Mouse (Mus musculus) megakaryocyte progenitor cell, adult 5-6 weeks (primary cell): ENCODE results near the gene Sv2b. TPM values are rescaled to one million over a fixed set of nuclear protein-coding genes. Genes with fewer than 3 reads are reported as not detected.

Source experiments
- ATAC-seq: replicated peaks from 2 replicates; pipeline ENCODE4 v1.8.0; 2016; ENCODE audit warnings: mild to moderate bottlenecking, moderate TSS enrichment, inconsistent platforms; ENCODE audit not compliant: poor library complexity
- total RNA-seq, 2 experiments: library from RNA; stranded (forward) in 1 of 2; stranded (reverse) in 1 of 2; fragments of 157-497, 149-512 nt in 1 of 2; fragments of 200-1000 nt in 1 of 2; gene quantifications; 2 replicates each; pipeline versions ENCODE4 v1.2.3 to v1.2.4; 2015 to 2017

Gene Sv2b
- total RNA-seq, 2 experiments from 2014 or later = not detected

DNA sequence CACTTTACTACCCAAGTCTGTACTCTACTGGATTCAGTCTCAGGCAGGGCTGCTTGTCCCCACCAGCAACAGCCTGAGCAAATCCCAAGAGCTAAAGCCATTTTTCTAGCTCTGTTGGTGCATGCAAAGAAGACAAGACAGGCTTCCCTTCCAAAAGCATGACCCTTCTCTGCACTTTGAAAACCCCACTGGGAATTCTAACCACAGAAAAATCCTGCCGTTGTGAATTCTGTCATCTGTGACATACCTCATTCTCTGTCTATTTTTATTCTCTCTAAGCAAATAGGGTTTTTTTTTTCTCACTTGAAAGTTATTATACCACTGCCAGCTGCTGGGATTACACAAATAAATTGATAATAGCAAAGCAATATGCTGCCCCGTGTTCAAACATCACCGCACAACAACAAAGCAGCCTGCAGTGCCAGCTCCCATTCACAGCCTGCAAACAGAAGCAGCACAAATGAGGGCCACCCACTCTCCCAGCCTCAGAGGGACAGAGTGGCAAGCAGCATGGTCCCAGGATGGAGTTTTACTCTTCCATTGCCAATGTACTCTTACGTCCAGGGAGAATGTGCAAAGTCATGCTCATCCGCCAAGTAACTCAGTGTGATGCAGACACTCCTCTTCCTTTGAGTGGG is 13.7 kb downstream of the Sv2b start:
- ATAC-seq = no peak

DNA sequence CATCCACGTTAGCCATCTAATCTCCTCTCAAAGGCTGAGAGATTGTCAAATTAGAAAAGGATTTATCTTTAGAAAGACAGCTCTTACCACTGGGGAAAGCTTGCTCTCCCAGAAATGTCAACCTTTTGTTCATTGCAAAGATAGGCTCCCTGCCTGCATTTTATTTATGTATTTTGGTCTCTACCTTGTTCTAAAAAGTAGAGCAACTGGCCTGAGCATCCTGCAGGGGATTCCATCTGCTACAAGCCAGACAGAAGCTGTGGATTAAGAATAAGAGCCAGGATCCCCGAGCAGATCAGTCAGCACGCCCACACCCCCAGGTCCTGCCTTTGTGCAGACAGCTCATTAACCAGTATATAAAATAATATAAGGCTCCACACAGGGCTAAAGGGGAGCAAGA is 16.8 kb downstream of the Sv2b start:
- ATAC-seq = no peak

DNA sequence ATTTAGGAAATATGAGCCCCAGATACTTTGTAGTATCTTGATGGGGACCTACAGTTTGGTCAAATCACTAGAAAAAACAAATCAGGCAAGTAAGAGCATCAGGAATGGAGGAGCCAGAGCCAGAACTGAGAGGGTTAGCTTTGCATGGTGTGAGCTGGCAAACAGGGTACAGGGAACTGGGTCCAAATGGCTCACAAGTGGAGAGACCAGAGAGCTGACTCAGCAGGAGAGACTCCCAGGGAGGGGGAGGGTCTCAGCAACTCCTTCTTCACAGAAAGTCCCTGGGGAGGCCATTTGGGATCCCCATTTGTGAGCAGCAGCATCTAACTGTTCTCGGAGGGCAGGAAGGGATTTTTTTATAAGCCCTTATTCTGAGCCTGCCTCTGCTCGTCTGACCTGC is 18.5 kb downstream of the Sv2b start:
- no peak for ATAC-seq

DNA sequence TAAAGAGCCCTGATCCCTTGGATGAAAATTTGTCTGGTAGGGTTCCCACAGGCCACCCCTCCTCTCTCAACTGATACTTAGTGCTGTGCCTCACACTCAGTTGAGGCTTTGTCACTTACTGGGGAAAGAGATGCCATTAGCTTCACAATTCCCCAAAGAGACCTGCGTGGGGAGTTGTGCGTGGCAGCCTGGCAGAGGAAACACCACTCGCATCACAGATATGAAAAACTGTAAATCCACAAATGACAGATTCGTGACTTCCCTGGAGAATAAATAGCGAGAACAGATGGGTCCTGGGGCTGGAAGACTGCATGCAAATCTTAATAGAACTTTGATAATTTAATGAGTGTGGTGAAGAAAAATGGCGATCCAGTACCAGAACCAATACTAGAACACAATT is 21.8 kb downstream of the Sv2b start:
- ATAC-seq = no peak

DNA sequence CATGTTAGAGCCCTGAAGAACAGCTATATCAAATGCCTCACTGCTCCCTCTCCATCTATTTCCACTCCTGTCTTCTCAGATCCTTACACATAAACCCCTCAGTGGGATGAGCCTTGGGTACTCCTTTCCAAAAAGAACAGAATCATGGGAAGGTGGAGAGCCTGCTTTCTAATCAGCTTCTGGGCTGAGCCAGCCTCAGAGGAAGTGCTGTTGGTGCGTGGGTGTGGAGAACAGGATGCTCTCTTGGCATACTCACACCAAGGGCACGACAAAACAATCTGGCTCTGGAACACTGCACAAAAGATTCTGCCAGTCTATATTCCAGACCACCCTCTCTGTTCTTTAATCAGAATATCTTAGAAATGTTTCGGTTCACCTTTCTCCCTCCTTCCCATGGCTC is 26.1 kb downstream of the Sv2b start:
- ATAC-seq = no peak

DNA sequence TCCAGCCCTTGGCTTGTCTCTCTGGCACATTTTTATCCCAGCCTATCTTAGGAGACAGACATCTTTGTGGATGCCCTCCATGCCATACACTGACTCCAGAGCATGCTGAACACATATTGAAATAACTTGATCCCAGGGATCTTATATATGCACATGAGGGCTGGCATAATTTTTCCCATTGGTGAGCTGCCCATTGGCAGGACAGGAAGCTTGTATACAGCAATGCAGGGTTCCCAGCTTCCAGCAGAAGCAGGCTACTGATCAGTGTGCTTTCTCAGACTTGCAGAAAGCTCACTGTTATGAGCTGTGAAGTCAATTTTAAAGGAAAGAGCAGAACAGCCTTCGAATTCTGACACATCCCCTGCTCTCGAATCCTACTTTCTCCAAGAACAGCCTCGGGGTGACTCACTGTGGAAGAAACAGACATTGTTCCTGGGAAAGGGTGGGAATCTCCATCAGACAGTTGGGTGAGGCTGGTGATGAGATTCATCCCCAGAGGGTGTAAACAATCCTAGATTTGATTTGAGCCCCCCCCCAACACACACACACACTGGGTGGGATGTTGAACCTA is 26.9 kb downstream of the Sv2b start:
- no peak for ATAC-seq

DNA sequence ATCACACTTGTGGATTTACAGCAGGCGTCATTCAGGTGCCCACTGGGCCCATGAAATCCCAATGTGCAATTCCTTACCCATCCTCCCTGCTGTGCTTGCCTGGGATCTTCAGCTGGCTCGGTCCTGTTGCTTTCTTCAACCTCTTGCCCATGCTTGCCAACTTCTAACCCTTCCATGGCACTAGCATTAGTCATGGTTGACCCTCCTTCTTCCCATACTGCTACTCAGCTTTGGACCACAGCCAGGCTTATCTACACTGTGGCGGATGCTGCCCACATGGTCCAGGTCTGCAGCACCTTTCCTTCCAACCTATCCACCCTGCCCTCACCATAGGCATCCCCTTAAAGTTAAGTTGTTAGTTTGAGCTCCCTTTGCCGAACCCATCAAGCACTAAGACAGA is 28.0 kb downstream of the Sv2b start:
- ATAC-seq = no peak

DNA sequence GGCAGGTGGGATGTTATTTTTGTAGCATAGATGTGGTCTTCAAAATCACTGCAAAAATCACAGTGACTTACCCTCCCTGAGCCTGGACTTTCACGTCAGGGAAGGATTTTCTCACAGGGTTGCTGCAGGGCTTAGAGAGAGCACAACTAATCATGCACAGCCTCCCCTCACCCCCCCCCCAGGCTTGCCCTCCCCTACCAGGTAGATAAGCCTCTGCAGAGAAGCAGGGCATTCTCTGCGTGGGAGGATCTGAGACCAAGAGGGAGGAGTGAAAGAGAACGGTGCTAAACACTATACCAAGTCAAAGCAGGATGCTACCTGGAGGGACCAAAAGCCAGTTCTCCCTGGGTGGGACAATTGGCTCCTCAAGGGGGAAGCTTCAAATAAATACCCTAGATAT is 31.2 kb downstream of the Sv2b start:
- no peak for ATAC-seq

DNA sequence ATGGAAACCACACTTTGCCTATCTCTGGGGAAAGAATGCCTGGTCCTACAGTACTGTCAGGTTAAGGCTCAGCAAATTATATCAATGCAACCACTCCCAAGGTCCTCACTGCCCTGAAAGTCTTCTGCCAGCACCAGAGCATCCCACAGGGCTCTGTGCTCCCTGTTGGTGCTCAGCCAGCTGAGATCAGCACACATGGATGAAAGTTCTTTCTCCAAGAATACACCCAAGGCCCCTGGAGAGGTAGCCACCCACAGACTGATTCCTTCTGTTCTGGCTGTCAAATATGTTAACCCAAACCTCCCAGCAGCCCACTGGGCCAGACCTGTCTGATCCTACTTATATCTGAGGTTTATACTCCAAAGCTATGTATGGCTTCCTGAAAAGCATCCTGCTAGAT is 32.3 kb downstream of the Sv2b start:
- no peak for ATAC-seq

DNA sequence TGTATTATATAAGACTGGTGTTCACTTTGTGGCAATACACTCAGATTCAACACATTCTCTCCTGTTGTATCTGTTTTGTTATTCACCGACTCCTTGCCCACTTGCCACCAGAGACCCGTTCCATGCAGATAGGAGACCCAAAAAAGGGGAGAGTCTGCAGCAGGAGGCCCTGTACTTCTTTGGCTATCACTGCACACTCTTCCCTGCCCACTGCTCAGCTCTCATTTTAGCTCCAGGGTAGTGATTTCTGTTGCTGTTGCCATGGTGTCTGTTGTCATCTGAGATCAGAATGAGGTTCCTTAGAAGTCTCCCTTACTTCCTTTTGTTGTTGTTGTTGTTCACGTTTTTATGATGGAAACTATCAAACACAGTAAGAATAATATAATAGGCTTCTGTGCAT is 34.5 kb downstream of the Sv2b start:
- ATAC-seq = no peak

DNA sequence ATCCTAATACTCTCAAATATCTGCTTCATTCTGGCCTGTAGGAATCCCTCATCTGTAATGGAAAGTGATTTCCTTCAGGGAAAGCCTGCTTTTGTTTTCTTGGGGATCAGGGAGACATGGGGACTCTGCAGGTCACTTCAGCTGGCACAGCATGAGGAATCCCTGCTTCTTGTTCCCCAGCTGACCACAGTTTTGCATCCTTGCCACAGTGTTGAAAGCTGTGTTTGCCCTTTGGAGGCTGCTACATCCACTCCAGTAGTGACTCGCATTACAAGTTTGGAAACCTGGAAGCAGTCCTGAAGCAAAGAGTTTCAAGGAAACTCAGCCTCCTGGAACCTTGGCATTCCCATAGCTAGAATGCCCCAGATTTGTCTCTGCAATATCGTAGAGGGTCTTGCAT is 35.4 kb downstream of the Sv2b start:
- no peak for ATAC-seq

DNA sequence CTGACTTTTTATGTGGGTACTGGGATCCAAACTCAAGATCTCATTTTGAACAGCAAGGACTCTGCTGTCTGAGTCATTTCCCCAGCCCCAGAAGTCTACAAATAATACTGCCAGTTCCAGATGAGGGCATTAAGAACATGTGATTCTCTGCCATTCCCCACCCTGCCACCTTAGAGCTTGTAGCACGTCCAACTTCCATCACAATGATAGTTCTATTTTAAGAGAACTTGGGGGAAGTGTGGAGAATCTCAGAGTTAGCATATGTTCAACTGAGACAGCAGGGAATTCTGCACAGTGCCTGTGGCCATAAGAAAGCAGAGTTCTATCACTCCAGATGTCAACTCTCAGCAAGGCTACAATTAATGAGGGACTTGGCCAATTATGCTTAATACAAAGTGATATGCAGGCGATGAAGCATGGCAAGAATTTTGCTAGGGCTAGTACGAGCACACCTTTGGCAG is 37.1 kb downstream of the Sv2b start:
- no peak for ATAC-seq

DNA sequence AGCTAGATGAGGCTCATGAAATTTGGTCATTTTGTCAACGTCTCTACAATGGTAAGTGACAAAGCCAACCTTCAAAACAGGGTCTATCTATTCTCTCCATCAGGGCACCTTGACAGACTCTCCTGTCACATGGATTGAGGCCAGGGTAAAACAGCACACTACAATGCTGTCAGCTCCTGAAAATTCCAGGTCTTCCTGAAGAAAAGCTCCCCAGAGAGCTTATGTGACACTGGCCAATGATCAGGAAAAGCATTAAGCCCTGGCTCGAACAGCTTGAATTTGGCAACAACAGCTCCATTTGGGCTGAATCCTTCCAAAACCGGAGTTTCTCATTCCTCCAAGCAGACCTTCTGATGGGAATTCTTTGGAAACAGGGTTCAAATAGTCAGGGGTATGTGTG is 37.8 kb downstream of the Sv2b start:
- ATAC-seq = no peak

DNA sequence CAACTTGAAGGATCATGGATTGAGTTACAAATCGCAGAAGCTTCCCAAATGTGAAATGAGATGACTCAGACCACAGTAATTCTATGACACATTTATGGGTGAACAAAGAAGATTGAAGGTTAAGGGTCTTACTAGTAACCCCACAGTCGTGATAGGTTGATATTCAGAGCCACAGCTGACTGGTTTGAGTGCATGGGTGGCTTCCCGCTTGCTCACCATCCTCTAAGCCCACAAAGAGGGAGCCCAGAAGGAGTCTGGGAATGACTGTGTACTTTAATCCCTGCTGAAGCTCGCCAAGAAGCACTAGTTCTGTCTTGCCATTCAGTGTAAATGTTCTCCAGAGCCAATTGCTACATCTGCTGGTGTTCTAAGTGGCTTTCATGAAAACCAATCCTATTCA is 41.8 kb downstream of the Sv2b start:
- ATAC-seq = no peak

DNA sequence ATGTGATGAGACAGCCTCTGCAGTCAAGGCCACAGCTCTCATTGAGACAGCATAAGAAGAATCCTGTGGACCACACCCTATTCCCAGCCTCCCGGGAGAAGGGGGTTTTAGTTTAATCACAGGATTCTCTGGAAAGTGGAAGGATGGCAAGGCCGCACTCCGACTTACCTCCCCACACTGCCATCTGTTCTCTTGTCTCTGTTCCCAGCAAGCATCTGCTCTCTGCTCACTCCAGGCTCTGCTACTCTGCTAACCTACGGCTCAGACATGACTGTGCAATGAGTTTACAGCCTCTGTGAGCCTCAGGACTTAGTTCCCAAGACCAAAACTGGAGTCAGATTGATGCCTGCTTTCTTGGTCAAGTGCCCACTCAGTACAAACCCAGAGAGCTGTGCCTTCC is 43.8 kb downstream of the Sv2b start:
- no peak for ATAC-seq

DNA sequence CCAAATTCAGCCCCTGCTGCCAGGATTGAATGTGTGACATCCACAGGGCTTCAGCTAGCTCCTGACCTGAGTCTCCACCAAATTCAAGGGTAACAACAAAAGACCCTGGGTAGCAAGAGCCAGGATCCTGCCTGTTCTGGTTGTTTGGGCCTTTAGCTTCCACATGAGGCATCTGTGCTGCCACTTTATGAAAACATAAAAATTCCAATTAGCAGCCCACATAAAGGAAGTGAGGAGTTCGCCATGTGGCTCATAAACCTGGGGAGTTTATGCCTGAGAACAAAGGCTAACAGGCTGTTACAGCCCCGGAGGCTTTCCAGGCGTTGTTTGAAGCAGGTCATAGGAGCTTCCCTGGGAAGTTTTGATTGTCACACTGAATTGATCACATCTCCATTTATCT is 49.1 kb downstream of the Sv2b start:
- no peak for ATAC-seq

DNA sequence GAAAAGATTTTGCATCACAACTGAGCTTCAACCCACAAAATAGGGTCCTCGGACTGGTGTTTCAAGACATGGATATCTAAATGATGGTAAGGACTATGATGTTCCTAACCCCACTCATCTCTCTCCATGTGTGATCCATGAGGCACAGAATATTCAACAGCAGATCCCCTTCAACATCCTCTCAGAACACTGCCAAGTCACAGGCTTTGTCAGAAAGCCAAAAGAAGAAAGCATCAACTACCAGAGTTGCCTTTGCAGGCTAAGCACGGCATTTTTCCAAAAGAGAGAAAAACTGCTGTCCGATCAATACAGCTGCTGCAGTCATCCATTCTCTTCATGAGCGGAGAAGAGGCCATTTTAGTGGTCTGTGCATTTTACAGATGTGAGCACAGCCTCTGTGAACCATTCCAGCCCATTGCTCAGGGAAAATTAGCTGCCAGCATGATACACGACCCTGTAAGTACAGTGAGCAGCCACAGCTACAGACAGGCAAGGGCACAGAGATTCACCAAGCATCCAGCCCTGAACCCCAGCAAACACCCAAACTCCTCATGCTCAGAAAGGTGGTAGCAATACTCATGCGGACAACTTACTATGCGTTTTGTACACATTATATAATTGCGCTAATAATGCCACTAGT is 55.3 kb downstream of the Sv2b start:
- no peak for ATAC-seq

DNA sequence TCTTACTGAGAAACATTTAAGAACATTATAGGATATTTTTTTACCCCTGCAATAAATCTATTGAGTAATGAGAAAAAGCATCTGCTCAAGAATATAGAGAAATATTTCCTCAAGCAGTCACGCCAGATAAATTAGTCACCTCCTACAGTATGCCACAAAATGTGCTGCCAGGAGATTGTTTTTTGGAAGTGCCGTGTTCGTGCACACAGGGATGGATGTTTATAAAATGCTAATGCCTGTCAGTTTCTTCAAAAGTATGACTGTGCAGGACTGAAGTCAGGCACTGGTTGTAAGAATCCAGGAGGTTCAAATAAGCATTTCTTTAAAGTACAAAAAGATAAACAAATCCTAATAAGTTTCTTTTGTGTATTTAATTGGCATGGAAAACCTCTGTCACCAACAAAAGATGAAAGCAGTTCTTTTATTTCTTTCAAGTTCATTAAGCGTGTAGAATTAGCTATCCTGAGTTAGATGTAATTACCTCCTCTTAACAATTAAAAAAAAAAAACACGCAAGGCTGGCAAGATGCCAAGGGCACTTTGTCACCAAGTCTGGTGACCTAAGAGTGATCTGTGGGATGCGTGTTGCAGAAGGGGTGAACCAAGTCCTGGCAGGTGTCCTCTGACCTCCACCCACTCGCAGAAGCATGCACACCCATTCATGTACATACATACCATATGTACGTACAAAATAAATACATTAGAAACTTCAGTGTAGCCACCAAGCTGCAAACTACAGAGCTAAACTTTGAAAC is 68.1 kb downstream of the Sv2b start:
- ATAC-seq = no peak

DNA sequence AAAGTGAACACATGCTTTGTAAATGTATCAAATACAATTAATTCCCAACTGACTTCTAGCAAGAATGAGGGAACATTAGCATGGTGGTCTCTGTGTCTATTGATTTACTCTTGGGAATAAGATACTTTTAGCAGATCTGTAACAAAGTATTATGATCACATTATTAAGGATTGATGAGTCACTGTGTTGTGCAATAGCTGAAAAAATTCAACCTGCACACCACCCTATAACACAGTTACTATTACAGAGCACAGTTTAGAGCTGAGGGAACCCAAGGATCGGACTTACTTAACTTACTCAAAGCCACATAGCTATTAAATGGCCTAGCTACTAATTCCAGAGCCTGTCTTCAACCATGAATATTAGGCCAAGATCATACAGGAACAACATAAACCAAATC is 72.7 kb downstream of the Sv2b start:
- ATAC-seq = no peak

DNA sequence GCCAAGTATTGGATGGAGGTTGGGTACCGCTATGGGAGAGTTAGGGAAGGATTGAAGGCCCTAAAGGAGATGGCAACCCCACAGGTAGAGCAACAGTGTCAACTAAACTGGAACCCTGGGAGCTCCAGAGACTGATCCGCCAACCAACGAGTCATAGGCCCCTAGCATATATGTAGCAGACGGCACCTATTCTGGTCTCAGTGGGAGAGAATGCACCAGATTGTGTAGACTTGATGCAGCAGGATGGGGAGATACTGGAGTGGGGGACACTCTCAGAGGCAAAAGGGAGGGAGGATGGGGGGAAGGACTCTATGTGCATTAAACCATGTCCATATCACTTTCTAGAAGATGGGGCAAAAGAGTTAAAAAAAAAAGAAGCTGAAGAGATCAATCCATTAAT is 84.9 kb downstream of the Sv2b start:
- no peak for ATAC-seq

DNA sequence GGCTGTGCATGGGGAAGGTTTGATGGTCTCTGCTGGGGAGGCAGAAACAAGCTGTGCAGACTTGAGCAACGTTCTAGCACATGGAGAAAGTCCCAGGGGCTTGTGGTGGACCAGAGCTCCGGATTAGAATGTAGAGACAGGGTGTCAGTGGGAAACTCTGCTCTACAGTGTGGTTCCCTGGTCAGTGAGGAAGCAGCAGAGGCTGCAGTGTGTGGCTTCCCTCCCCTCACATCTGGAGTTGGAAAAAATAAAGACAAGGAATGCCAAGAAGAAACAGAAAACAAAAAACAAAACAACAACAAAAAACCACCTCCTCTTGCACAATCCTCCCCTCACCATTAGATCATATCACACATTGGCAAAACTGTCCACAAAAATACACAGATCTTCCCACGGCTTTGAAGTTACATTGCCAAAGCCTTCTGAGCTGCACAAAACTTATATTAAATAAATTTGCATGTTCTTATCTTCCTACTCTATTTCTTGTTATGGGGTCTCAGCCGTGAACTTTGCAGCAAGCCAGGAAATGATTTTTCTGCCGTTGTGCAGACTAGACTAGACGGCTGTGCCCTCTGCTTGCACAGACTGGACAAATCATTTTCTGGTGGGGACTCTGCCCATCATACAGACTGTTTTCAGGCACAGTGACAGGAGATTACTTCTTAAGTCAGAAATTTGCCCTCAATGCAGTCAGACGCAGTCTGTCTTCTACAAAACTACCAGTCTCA is 86.2 kb downstream of the Sv2b start:
- ATAC-seq = no peak
